Mouse (Mus musculus): ENCODE measurements at regions not wholly inside any gene's neighbourhood (a gene's known extent, or its start where the extent isn't known, plus 50 kb on each side); places are given as distances from the start of the nearest gene placed in this dataset.

DNA sequence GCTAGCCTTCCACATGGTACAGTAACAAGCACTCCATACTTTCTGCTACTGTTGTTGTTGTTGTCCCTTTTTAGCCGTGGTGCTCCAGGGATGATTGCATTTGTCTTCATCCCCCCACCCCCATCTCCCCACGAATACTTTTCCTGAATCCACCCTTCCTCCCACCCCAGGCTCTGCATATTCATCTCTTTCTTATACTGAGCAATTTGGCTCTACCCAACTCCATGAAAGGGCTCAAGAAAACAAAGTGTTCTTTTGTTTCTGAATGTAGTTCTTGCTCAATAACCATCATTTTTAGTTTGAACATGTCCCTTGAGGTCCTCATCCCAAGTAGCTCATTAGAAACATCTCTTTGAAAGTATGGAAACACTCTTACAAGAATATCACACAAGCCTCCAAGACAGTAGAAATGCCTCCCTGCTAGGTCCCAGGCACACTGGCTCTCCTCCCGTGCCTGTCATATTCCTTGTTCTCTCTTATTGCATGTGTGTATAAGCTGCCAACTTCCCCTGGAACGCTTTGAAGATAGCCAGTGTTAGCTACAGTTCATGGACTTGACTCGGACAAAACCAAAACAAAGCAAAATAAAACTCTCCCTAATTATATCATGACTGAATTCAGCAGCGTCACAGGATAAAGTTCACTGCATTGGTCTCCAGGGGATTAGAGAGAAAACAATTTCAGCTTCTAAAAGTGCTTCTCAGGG, 59.7 kb upstream of the Pkn2 start:
- Histone ChIP-seq H3K4me3 (replicated peaks; ENCODE audit: low read depth, low read length) (no peak overlapping the region), H3K9me3 (ENCODE audit: control insufficient read depth, low read length) (no peaks in the 10 kb centered on the region), H3K27ac (replicated peaks; ENCODE audit: low read depth, low read length) (no peak overlapping the region), H3K4me1 (ENCODE audit: control insufficient read depth, insufficient read depth, low read length) (no peaks in the 10 kb centered on the region), H3K36me3 (ENCODE audit: control insufficient read depth, insufficient read depth, low read length) (no peaks in the 10 kb centered on the region), H3K9ac (replicated peaks; ENCODE audit: low read length) (no peak overlapping the region), H3K4me2 (ENCODE audit: low read length) (no peak overlapping the region), H3K27me3 (ENCODE audit: control insufficient read depth, insufficient read depth, low read length) (no peaks in the 10 kb centered on the region)
- ATAC-seq (ENCODE audit: low FRiP score, low TSS enrichment) (no peak), DNase-seq (peak; percentile 21)
- 51% methylated on average over 6 of the region's 6 CpGs for WGBS

DNA sequence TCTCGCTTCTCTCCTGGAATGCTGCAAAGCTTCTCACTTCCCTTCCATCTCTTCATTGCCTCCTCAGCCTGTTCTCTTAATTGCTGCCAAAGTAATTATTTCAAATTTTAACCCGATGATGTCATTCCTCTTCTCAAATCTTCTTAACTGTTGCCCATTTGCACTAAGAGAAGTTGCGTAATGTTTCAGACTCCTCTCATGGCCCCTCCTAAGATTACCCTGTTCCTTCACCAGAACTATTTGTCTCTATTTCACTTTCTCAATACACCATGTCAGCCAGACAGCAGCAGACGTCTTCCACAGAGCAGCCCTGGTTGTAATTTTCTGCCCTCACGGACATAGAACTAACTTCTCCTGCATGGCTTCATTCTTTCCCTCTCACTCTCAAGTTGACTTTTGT, 59.1 kb upstream of the Pkn2 start:
- WGBS: 87% methylated on average over 5 of the region's 5 CpGs
- no peaks in the 10 kb centered on the region for H3K36me3 ChIP-seq (ENCODE audit: control insufficient read depth, insufficient read depth, low read length)
- no peak overlapping the region for H3K9ac ChIP-seq (replicated peaks; ENCODE audit: low read length)
- H3K4me2 ChIP-seq (ENCODE audit: low read length): no peak overlapping the region
- H3K9me3 ChIP-seq (ENCODE audit: control insufficient read depth, low read length): no peaks in the 10 kb centered on the region
- H3K4me1 ChIP-seq (ENCODE audit: control insufficient read depth, insufficient read depth, low read length): no peaks in the 10 kb centered on the region
- ATAC-seq (ENCODE audit: low FRiP score, low TSS enrichment) (no peak), DNase-seq (no peak)
- no peak overlapping the region for H3K4me3 ChIP-seq (replicated peaks; ENCODE audit: low read depth, low read length)
- H3K27me3 ChIP-seq (ENCODE audit: control insufficient read depth, insufficient read depth, low read length): no peaks in the 10 kb centered on the region
- H3K27ac ChIP-seq (replicated peaks; ENCODE audit: low read depth, low read length): no peak overlapping the region

DNA sequence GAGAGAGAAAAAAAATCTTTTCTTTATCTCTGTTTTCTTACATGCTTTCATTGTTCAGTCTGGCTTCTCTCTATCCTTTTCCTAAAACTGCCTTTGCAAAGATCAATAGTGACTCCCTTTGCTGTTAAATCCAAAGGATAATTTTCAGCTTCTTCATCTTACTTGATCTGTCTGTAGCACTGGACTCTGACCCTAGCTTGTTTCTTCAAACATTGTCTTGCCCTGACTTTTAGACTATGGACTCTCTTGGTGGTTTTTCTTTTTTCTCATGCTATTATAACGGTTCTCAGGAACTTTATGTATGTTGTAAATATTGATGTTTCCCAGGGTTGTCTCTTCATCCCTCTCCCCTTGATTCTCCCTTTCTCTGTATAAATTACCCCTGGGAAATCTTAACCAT, 58.0 kb upstream of the Pkn2 start:
- ATAC-seq (ENCODE audit: low FRiP score, low TSS enrichment) (no peak), DNase-seq (no peak)
- H3K9ac ChIP-seq (replicated peaks; ENCODE audit: low read length): no peak overlapping the region
- no peaks in the 10 kb centered on the region for H3K36me3 ChIP-seq (ENCODE audit: control insufficient read depth, insufficient read depth, low read length)
- 75% methylated on average over 1 of the region's 1 CpGs for WGBS
- no peaks in the 10 kb centered on the region for H3K27me3 ChIP-seq (ENCODE audit: control insufficient read depth, insufficient read depth, low read length)
- H3K4me1 ChIP-seq (ENCODE audit: control insufficient read depth, insufficient read depth, low read length): no peaks in the 10 kb centered on the region; the same call in 1 of the 2 replicates
- H3K4me3 ChIP-seq (replicated peaks; ENCODE audit: low read depth, low read length): no peak overlapping the region
- no peaks in the 10 kb centered on the region for H3K9me3 ChIP-seq (ENCODE audit: control insufficient read depth, low read length)
- H3K4me2 ChIP-seq (ENCODE audit: low read length): no peak overlapping the region
- H3K27ac ChIP-seq (replicated peaks; ENCODE audit: low read depth, low read length): no peak overlapping the region

DNA sequence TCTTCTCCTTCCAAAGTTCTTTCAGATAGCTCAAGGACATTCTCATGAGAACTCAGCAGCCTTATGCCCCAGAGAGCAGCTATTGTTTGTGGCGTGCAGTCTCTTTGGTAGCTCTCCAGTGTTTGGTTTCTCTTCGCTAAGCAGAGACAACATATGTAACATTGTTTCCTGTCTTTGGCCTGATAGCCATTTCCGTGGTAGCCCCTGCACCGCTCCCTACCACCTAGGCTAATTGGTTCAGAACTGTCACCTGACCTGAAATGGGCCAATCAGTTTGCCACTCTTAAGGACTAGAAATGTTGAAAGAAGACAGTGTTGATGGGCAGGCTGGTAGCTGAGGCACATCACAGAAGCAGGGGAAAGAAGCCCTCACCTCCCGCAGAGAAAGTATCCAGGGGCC, 54.1 kb upstream of the Pkn2 start:
- Histone ChIP-seq H3K9ac (replicated peaks; ENCODE audit: low read length) (no peak overlapping the region), H3K27ac (replicated peaks; ENCODE audit: low read depth, low read length) (no peak overlapping the region), H3K4me1 (ENCODE audit: control insufficient read depth, insufficient read depth, low read length) (peaks cover 6% of the 10 kb centered on the region; the same call in 1 of the 2 replicates), H3K4me2 (ENCODE audit: low read length) (no peak overlapping the region), H3K4me3 (replicated peaks; ENCODE audit: low read depth, low read length) (no peak overlapping the region), H3K36me3 (ENCODE audit: control insufficient read depth, insufficient read depth, low read length) (no peaks in the 10 kb centered on the region), H3K27me3 (ENCODE audit: control insufficient read depth, insufficient read depth, low read length) (no peaks in the 10 kb centered on the region), H3K9me3 (ENCODE audit: control insufficient read depth, low read length) (no peaks in the 10 kb centered on the region)
- 70% methylated on average over 5 of the region's 5 CpGs for WGBS
- DNase-seq (no peak), ATAC-seq (ENCODE audit: low FRiP score, low TSS enrichment) (no peak)

DNA sequence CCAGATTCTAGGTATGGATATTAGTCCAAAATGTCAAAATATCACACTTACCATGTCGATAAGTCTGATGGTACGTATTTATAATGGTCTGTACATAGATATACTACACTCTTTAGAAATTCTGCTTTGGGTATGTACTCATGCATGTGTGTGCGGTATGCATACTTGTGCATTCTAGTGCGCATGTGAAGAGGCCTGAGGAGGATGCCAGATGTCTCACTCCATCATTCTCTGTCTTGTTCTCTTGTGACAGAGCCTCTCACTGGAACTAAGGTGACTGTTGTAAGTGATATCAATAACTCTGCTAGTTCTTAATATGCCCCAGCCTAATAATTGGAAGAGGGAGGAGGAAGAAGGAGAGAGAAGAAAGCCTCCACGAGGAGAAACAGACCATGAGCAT, 52.5 kb upstream of the Pkn2 start:
- no peak overlapping the region for H3K4me2 ChIP-seq (ENCODE audit: low read length)
- no peaks in the 10 kb centered on the region for H3K27me3 ChIP-seq (ENCODE audit: control insufficient read depth, insufficient read depth, low read length)
- no peak overlapping the region for H3K9ac ChIP-seq (replicated peaks; ENCODE audit: low read length)
- H3K27ac ChIP-seq (replicated peaks; ENCODE audit: low read depth, low read length): no peak overlapping the region
- H3K4me1 ChIP-seq (ENCODE audit: control insufficient read depth, insufficient read depth, low read length): peaks cover 6% of the 10 kb centered on the region; the same call in 1 of the 2 replicates
- no peak for ATAC-seq (ENCODE audit: low FRiP score, low TSS enrichment)
- 84% methylated on average over 5 of the region's 5 CpGs for WGBS
- no peaks in the 10 kb centered on the region for H3K9me3 ChIP-seq (ENCODE audit: control insufficient read depth, low read length)
- no peak for DNase-seq
- H3K4me3 ChIP-seq (replicated peaks; ENCODE audit: low read depth, low read length): no peak overlapping the region
- H3K36me3 ChIP-seq (ENCODE audit: control insufficient read depth, insufficient read depth, low read length): no peaks in the 10 kb centered on the region

DNA sequence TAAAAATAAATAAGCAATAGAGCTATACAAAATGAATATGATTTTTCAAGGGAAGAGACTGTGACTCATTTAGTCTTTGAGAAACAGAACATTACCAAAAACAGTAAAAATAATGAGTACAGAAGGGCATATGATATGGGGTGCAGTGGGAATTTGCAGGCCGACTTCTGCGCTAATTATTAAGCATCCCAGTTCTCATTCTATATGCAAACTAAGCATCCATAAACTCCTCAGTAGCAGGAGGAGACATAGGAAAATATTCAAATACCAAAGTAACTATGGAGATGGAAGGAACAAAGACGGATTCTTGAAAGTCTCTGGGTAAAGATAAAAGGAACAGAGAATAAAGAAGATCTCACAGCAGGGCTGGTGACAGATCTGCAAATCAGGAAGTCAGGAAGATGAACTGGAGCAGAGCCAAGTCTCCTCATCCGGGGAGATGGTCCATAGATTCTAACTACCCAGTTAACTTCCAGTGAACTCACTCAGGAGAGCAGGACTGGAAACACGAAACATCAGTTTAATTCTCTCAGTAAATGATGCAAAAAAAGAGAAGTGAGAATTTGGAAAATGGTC, 52.0 kb upstream of the Pkn2 start:
- ATAC-seq (ENCODE audit: low FRiP score, low TSS enrichment) (no peak; the same call in 1 of the 2 replicates), DNase-seq (peak; percentile 41)
- Histone ChIP-seq H3K36me3 (ENCODE audit: control insufficient read depth, insufficient read depth, low read length) (no peaks in the 10 kb centered on the region), H3K27ac (replicated peaks; ENCODE audit: low read depth, low read length) (no peak overlapping the region), H3K9me3 (ENCODE audit: control insufficient read depth, low read length) (no peaks in the 10 kb centered on the region), H3K4me1 (ENCODE audit: control insufficient read depth, insufficient read depth, low read length) (peaks cover 6% of the 10 kb centered on the region; the same call in 1 of the 2 replicates), H3K9ac (replicated peaks; ENCODE audit: low read length) (no peak overlapping the region), H3K27me3 (ENCODE audit: control insufficient read depth, insufficient read depth, low read length) (no peaks in the 10 kb centered on the region), H3K4me3 (replicated peaks; ENCODE audit: low read depth, low read length) (no peak overlapping the region), H3K4me2 (ENCODE audit: low read length) (no peak overlapping the region)
- 42% methylated on average over 5 of the region's 5 CpGs for WGBS

Data from midbrain, embryonic 14.5 days (tissue).